Mouse (Mus musculus) limb, embryonic 12.5 days (tissue): ENCODE measurements at regions not wholly inside any gene's neighbourhood (a gene's known extent, or its start where the extent isn't known, plus 50 kb on each side); places are given as distances from the start of the nearest gene placed in this dataset.

Experiments used
- ATAC-seq: fragments of 200-750 bp; cut with Nextera tagmentation; 2 replicates; pipeline ENCODE4 v1.8.0; 2017; ENCODE audit warnings: low read depth, moderate TSS enrichment; ENCODE audit not compliant: insufficient number of reproducible peaks, insufficient read depth, low FRiP score, low TSS enrichment
- H3K27ac ChIP-seq: fragments of 300-500 bp; sonication (generic); 2 replicates; pipeline ENCODE4 v1.5.1; 2016; ENCODE audit warnings: mild to moderate bottlenecking, moderate library complexity
- H3K27me3 ChIP-seq: fragments of 300-500 bp; sonication (generic); 2 replicates; pipeline ENCODE4 v1.6.1; 2016; ENCODE audit warnings: mild to moderate bottlenecking, moderate library complexity
- H3K36me3 ChIP-seq: fragments of 300-500 bp; sonication (generic); 2 replicates; pipeline ENCODE4 v1.6.1; 2016; ENCODE audit warnings: mild to moderate bottlenecking, moderate library complexity
- H3K4me1 ChIP-seq: fragments of 300-500 bp; sonication (generic); replicated peaks from 2 replicates; pipeline ENCODE4 v1.6.1; 2016
- H3K4me2 ChIP-seq: fragments of 300-500 bp; sonication (generic); 2 replicates; pipeline ENCODE4 v1.6.1; 2016; ENCODE audit warnings: mild to moderate bottlenecking, moderate library complexity
- H3K4me3 ChIP-seq: fragments of 300-500 bp; sonication (generic); replicated peaks from 2 replicates; pipeline ENCODE4 v1.5.1; 2016; ENCODE audit warnings: mild to moderate bottlenecking
- H3K9ac ChIP-seq: fragments of 300-500 bp; sonication (generic); replicated peaks from 2 replicates; pipeline ENCODE4 v1.6.1; 2016; ENCODE audit warnings: mild to moderate bottlenecking, moderate library complexity
- H3K9me3 ChIP-seq: fragments of 300-500 bp; sonication (generic); 2 replicates; pipeline ENCODE4 v1.6.1; 2016; ENCODE audit warnings: mild to moderate bottlenecking, moderate library complexity
- WGBS: fragments of 180-500 bp; shearing (Covaris S2); methylation state at CpG from one replicate; pipeline ENCODE4 v1.1.7; 2016; 5-methylcytosine and 5-hydroxymethylcytosine counted together

- no peaks in the 10 kb centered on the region for H3K27me3 ChIP-seq
- no peak overlapping the region for H3K4me3 ChIP-seq
- H3K9ac ChIP-seq = no peak overlapping the region
- H3K27ac ChIP-seq = no peak overlapping the region
- H3K4me1 ChIP-seq = no peaks in the 10 kb centered on the region
- H3K4me2 ChIP-seq = no peak overlapping the region
- no peaks in the 10 kb centered on the region for H3K36me3 ChIP-seq
- WGBS = 82% methylated on average over 4 of the region's 4 CpGs
- no peak for ATAC-seq
- H3K9me3 ChIP-seq = no peaks in the 10 kb centered on the region
These were observed 266.0 kb upstream of the Arrdc4 start for GRCm38 (mm10) chr7:69015047-69015446.

DNA sequence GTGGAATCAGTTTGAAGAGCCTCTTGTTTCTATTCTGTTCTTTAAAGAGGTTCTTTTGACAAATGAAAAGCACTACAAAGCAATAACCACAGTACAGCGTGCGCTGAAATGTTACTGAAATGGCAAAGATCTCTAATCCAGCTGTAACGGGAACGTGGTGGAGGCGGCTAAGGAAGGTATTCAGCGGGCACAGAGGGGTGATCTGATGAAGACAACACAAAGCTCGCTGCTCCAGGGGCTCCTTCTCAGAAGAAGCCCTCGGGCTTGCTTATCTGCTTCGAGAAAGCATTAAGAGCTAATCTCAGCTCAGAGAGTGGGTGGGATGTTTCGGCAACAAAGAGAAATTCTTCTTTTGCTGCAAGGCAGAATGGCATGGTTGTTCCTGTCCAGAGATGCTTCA, 258.2 kb upstream of the Arrdc4 start:
- Histone ChIP-seq H3K27ac (no peak overlapping the region), H3K4me1 (no peaks in the 10 kb centered on the region), H3K4me3 (no peak overlapping the region), H3K36me3 (no peaks in the 10 kb centered on the region), H3K27me3 (no peaks in the 10 kb centered on the region), H3K9me3 (no peaks in the 10 kb centered on the region), H3K9ac (no peak overlapping the region), H3K4me2 (no peak overlapping the region)
- 86% methylated on average over 10 of the region's 10 CpGs for WGBS
- ATAC-seq = no peak

GRCm38 (mm10) chr7:68988061-68988460, 239.0 kb upstream of the Arrdc4 start:
- WGBS = 86% methylated on average over 4 of the region's 4 CpGs
- Histone ChIP-seq H3K27me3 (no peaks in the 10 kb centered on the region), H3K27ac (no peak overlapping the region), H3K4me3 (no peak overlapping the region), H3K36me3 (no peaks in the 10 kb centered on the region), H3K4me1 (peaks cover 10% of the 10 kb centered on the region; the same call in 1 of the 2 replicates), H3K4me2 (no peak overlapping the region), H3K9me3 (no peaks in the 10 kb centered on the region), H3K9ac (no peak overlapping the region)
- ATAC-seq = no peak

GRCm38 (mm10) chr7:68983937-68984336, 234.9 kb upstream of the Arrdc4 start:
- Histone ChIP-seq H3K4me2 (no peak overlapping the region), H3K9ac (no peak overlapping the region), H3K27me3 (no peaks in the 10 kb centered on the region), H3K27ac (no peak overlapping the region), H3K4me1 (peaks cover 23% of the 10 kb centered on the region), H3K36me3 (no peaks in the 10 kb centered on the region), H3K4me3 (no peak overlapping the region), H3K9me3 (no peaks in the 10 kb centered on the region)
- WGBS = 62% methylated on average over 1 of the region's 1 CpGs
- no peak for ATAC-seq

DNA sequence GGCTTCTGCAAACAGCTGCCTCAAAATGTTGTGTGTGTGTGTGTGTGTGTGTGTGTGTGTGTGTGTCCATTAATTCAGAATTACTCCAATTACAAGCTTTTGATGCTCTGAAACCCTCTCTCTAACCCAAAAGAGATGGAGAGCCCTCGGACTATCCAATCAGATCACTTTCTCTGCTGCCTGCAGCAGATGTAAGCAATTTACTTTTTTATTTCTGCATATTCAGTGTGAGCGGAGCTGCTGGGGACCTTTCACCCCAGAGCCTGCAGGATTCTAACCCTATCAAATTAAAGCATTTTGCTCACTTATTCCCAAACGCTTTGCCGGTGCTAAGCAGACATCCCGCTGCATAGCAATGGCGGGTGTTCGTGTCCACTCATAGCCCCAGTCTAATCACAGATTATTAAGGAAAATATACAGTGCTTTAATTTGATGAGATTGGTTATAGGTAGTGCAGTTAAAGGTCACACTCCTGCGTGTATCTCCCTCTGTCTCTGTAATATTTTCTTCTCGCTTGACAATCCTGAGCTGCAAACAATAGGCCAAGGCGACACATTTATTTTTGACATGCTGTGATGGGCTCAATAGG, 234.0 kb upstream of the Arrdc4 start:
- Histone ChIP-seq H3K4me2 (no peak overlapping the region), H3K27me3 (no peaks in the 10 kb centered on the region), H3K9me3 (no peaks in the 10 kb centered on the region), H3K4me3 (no peak overlapping the region), H3K9ac (no peak overlapping the region), H3K27ac (no peak overlapping the region), H3K36me3 (no peaks in the 10 kb centered on the region), H3K4me1 (peaks cover 23% of the 10 kb centered on the region)
- ATAC-seq = no peak
- WGBS = 48% methylated on average over 10 of the region's 10 CpGs

DNA sequence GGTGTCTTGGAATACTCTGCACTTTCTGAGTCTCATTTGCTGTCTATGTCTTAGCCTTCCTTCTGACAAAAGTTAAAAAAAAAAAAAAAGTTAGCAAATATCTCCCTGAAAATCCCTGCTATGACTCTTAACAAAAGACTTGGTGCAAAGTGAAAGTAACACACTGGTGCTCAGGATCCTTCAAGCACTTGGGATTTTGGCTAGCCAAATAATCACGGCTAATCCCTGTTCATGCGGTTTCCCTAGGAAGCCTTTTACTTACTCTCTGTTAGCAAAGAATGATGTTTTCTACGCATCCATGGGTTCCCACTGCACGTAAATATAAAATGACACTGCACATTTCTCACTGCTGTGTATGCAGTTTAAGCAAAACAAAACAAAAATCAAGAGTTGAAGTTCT, 229.5 kb upstream of the Arrdc4 start:
- no peak overlapping the region for H3K9ac ChIP-seq
- H3K4me3 ChIP-seq = no peak overlapping the region
- H3K36me3 ChIP-seq = no peaks in the 10 kb centered on the region
- no peaks in the 10 kb centered on the region for H3K9me3 ChIP-seq
- H3K4me2 ChIP-seq = no peak overlapping the region
- WGBS = 45% methylated on average over 4 of the region's 4 CpGs
- H3K27me3 ChIP-seq = peaks cover 5% of the 10 kb centered on the region; the same call in 1 of the 2 replicates
- no peak for ATAC-seq
- H3K4me1 ChIP-seq = peaks cover 16% of the 10 kb centered on the region
- no peak overlapping the region for H3K27ac ChIP-seq

- Histone ChIP-seq H3K36me3 (no peaks in the 10 kb centered on the region), H3K4me1 (peaks cover 13% of the 10 kb centered on the region), H3K27me3 (peaks cover 5% of the 10 kb centered on the region; the same call in 1 of the 2 replicates), H3K4me3 (no peak overlapping the region), H3K4me2 (no peak overlapping the region), H3K9me3 (no peaks in the 10 kb centered on the region), H3K9ac (no peak overlapping the region), H3K27ac (no peak overlapping the region)
- ATAC-seq = no peak
- 61% methylated on average over 7 of the region's 7 CpGs for WGBS
These were observed 228.0 kb upstream of the Arrdc4 start for GRCm38 (mm10) chr7:68976813-68977752.

DNA sequence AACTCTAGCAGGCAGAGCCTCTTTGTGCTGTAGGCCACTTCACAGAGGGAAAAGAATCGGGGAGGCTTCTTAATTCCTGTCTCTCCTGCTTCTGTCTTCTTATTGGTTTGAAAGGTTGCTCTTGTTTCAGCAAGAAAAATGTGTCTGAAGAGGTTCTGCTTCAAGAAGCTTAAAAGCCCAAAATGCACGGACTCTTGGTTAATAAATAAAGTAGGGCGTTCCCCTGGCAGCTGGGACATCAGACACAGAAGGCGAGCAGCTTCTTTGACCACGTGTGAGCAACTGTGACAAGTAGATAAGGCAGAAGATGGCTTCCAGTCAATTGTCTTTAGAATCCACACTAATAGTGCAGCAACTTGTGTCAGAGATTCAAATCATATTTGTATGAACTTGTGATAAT, 226.9 kb upstream of the Arrdc4 start:
- Histone ChIP-seq H3K27ac (no peak overlapping the region), H3K9ac (no peak overlapping the region), H3K36me3 (no peaks in the 10 kb centered on the region), H3K9me3 (no peaks in the 10 kb centered on the region), H3K4me2 (no peak overlapping the region), H3K4me1 (peaks cover 13% of the 10 kb centered on the region), H3K4me3 (no peak overlapping the region), H3K27me3 (peaks cover 5% of the 10 kb centered on the region; the same call in 1 of the 2 replicates)
- WGBS = 62% methylated on average over 5 of the region's 5 CpGs
- ATAC-seq = no peak

- Histone ChIP-seq H3K4me3 (no peak overlapping the region), H3K4me1 (peaks cover 10% of the 10 kb centered on the region), H3K4me2 (no peak overlapping the region), H3K9ac (no peak overlapping the region), H3K36me3 (no peaks in the 10 kb centered on the region), H3K27ac (no peak overlapping the region), H3K9me3 (no peaks in the 10 kb centered on the region), H3K27me3 (peaks cover 5% of the 10 kb centered on the region; the same call in 1 of the 2 replicates)
- no peak for ATAC-seq
- 74% methylated on average over 2 of the region's 2 CpGs for WGBS
These were observed 226.5 kb upstream of the Arrdc4 start for GRCm38 (mm10) chr7:68975580-68975894.

DNA sequence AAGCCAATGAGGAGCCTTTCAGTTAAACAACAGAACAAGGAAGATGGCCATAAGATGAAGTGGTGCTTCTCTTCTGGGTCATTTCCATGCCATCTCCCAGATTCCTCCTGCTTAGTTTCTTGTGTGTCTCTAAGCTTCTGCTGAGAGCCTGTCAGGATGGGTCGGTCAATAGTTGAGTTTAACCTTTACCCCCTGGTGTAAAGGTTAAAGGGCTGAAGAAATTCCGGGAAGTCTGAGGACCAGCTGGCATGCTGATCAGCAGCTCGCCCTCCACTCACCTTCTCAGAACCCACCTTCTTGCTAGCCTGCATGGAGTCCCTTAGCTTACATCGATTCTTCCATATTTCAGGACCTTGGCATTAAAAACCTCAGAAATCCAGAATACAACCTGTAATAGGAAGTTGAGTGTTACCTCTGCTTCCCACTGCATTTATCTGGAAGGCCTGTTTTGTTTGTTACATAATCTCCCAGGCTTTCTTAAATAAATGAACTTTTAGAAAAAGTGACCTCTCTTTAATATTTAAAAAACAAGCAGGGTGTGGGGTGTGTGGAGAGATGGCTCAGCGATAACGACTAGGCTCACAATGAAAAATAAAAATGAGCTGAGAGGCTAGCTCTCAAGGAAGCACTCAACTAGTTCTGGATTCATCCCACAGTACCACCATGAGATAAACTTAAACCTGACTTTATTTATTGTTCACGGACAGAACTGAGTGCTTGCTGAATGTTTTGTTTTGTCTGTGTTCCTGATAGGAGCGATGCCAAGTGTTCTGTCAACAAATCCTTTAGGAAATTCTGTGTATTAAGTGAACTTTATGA, 225.9 kb upstream of the Arrdc4 start:
- peaks cover 5% of the 10 kb centered on the region for H3K4me1 ChIP-seq
- peaks cover 5% of the 10 kb centered on the region; the same call in 1 of the 2 replicates for H3K27me3 ChIP-seq
- H3K4me2 ChIP-seq = no peak overlapping the region
- no peak overlapping the region for H3K9ac ChIP-seq
- H3K9me3 ChIP-seq = no peaks in the 10 kb centered on the region
- H3K36me3 ChIP-seq = no peaks in the 10 kb centered on the region
- no peak overlapping the region for H3K27ac ChIP-seq
- no peak for ATAC-seq
- no peak overlapping the region for H3K4me3 ChIP-seq
- WGBS = 76% methylated on average over 8 of the region's 8 CpGs
